Mouse (Mus musculus) yolk sac, embryonic 10.5 days (tissue): ENCODE data around the gene Ammecr1.

ENCODE experiments used
- DNase-seq: peaks from one replicate; pipeline ENCODE4 v3.0.0-alpha.2; 2017; ENCODE audit warnings: low spot score

Gene Ammecr1

DNA sequence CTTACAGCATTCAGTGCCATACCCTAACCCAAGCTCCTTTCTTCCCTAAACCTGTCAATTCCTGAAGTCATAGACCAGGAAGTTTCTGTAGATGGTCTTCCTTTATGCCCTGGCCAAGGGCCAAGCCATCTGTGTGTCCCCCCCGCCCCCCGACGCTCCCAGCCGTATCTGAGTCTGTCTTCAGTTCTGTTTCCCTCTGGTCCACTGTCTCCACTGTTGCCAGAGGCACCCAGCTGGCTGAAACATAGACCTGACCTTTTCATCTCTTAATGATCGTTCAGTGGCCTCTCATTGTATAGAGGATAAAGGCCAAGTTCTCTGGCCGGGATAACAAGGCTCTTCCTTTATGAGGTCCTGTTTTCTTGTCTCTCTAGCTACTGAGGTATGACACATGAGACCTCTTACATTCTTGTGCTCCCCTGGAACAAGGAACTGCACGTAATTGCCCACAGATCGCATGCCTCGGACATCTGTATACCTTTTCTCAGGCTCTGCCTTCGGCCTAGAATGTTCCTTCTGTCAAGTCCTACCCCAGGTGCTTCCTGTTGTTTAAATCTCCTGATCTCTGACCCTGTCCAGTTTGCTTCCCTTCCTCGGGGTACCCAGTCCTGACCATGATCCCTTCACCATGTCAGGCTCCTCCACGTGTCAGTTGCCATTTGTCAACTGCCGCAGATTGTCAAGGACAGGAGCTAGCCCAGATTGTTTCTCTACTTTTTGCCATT lies 138.2 kb downstream of the Ammecr1 start:
- DNase-seq = no peak

DNA sequence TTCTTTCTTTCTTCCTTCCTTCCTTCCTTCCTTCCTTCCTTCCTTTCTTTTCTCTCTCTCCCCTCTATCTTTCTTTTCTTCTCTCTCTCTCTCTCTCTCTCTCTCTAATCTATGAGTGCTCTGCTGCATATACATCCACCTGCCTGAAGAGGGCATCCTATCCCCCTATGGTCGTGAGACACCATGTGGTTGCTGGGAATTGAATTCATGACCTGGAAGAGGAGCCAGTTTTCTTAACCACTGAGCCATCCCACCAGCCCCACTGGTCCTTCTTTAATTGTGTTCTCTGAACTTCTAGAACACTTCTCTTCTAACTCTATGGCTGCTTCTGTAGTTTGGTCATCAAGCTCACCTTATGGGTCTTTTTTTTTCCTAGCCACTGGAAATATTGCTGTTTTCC lies 138.9 kb downstream of the Ammecr1 start:
- DNase-seq = no peak

DNA sequence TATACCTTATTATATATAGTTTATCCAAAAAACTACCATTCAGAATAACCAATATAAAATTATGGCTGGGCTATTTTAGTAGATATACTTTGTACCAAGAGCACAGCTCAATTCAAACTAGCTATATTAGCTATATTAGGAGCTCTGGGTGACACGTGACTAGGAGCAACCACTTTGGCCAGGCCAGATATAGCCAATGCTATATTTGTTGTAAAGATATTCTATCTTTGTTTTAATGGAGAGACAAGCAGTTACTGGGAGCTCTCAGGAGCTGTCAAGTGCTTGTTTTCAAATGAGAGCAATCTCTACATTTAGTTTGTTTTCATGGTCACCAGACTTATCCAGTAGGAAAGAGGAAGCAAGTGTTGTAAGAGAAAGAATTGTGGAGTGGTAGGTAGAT lies 141.2 kb downstream of the Ammecr1 start:
- no peak for DNase-seq

DNA sequence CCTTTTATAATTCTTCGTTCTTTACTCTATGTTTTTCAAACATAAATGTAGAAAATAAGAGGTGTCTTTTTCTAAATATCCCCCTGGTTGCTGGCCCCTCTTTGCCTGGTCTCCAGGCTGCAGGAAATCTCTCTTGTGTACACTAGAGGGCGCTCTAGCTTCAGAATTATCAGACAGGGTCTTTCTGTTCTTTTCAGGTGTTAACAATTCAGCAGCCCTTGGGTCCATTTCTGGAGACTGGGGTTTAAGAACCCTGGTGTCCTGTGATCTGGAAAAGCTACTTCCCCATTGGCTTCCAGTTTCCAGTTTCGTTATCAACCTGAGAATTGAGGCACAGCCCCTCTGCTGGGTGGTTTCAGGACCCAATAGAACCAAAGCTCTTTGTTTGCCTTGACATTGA lies 144.7 kb downstream of the Ammecr1 start:
- DNase-seq = no peak

DNA sequence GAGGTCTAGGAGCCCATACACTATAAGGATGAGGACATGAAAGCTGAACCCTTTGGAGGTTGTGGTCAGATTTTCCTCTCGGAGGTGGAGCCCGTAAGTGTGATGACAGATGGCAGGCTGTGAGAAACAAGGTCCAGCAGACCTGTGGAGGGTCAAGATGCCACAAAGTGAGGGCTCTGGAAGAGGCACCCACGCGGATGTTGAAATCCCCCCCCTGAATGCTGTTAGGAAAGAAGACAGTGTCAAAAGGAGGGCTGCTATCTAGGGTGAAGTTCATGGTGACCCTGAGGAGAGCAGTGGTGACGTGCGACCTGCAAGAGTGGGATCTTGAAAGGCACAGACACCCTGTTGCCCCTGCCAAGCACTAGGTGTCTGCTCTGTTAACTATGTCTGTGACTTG lies 145.3 kb downstream of the Ammecr1 start:
- DNase-seq = no peak

DNA sequence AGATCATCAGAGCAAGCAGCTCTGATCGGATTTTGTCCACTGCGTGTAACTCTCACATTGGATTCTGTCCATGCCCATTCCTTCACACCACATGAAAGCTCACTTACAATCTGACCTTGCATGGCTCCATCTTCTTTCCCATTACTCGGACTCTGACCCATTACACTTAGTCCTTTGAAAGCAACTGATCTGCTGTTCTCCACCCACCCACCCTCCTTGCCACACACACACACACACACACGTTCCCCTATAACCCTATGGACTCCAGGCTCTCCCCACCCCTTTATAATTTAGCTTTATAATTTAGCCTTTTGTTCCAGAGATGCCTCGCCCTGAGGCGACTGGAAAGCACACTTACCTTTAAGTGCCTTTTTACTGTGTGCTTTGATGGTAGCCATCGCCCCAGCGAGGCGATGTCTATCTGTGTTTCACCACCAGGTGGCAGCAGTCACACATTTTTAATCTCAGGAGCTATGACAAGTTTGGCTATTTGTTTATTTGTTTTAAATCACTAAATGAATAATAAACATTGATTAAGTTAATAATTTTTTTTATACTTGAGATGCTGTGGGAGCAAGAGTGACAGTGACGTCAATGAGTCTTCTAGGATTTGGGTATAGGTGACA lies 148.4 kb downstream of the Ammecr1 start:
- DNase-seq = no peak

DNA sequence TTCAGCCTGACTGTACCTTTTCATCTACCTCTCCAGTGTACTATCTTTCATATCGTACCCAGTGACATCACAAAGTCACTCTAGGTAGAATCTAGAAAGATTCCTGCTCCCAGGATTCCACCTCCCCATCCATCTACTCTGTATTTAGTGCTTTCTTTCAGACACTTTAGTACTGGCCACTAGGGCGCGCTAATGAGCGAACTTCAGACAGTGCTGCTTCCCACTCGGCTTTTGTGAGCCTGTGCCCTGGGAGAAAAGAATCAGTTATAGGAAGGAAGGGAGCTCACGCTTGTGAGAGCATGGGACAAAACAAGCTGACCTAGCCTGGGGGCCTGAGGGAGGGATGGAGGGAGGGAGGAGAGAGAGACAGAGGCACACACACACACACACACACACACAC lies 153.4 kb downstream of the Ammecr1 start:
- DNase-seq = no peak

DNA sequence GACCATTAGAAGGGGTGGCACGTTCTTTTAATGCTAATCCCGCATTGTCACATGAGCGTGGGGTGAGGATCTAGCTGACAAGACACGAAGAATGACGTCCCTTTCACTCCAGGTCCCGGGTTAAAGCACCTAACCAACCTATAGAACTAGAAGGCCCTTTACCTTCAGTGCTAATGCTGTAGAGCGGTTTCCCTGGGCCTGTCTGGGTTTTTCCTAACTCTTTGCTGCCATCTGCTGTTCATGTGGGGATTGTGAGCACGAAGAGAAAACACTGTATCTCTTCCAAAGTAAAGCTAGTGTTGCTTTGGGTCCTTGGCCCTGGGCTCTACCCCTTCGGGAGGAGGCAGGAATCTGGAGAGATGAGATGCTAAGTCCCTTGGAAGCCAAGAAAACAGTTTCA lies 158.1 kb downstream of the Ammecr1 start:
- DNase-seq = no peak

DNA sequence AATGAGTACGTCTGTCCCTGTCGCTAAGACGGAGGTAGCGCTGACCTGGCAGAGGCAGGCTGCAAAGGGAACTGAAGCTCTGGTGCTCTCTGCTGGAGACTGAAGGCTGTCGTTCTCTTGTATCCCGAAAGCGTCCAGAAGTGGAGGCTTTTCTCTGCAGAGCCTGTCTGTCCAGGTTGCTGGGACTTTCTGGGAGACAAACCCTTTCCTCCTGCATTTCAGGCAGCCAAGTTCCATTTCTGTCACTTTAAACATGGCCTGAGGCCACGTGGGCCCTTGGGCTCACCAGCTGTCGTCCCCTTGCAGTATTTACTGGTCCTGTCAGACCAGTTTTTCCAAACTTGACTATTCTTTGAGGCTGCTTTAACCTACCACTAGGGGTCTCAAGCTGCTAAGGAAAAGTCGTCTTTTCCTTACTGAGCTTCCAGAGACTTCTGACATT lies 159.9 kb downstream of the Ammecr1 start:
- DNase-seq = no peak

DNA sequence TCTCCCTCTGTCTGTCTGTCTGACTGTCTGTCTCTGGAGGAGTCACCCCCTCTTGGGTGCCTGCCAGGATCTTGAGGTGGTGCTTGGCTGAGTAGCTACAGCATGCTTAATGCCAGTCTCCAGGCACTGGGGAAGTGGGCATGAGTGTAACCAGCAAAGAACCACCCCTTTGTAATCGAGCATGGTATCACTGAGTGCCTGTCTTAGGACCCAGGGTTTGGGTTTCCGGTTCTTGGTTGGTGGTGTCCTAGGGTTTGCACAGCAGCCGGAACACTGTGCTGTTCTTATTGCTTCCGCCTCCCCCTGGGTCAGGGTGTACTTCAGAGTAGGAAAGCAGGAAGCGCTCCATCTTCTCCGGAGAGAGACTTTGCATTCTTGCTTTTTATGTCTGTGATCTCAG lies 160.4 kb downstream of the Ammecr1 start:
- DNase-seq = no peak

DNA sequence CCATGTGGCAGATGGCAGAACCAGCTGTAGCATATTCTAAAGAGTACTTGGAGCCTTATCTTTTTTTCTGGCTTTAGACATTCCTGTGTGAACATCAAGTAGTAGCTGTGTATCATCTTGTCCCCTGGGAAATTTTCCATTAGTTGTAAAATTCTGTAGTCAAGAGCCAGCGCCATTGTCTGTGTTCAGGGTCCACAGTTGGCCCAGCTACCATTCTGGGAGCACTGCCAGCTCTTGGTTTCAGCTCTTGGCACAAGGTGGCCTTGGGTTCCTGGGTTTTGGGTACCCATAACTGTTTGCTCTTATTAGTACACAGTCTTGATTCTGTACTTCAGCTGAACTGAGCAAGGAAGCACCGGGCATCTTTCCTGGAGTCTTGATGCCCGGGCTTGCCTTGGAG lies 161.9 kb downstream of the Ammecr1 start:
- DNase-seq = no peak
